Mouse (Mus musculus): Measurements from ENCODE around the gene Lin52.

Gene Lin52

DNA sequence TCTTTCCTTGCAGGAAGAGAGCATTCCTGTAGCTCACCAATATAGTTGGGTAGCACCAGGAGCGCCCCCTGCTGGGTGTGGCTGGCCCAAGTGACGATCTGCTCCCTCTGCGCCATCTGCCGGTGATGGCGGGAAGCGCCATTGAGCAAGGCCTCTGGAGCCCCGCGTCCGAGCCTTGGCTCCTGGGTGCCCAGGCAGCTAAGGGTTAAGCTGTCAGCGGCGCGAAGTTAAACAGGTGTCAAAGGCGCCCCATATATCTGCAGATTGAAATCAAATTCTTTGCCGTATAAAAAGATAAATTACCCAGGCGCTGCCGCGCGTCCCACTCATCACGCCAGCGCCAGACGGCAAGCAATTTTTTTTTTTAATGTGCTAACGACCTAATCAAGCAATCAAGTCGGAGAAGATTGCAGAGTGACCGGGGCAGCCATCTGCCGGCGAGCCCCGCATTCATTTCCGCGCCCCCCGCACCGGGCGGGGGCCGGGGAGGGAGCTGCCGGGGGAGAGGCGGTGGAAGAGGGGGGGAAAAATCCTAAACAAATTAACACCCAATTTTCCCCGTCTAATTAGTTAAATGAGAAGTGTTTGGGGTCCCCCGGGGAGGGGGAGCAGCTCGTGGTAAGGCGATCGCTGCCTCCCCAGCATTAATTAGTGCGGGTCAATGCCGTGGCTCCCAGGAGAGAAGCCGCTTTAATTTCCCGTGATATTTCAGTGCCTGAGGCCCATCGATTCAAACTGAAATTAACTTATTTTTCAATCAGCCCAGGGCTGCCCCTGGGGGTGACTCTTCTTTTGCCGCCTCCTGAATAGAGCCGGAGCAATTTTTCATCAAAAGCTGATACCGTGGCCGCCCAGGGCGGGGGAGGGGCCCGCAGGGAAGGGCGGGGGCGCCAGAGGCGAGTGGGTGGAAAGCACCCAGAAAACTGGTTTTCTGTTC lies 138.9 kb downstream of the Lin52 start:
- no peak for DNase-seq (ENCODE audit: extremely low read depth, low read depth, low spot score)
